Mouse (Mus musculus) liver, postnatal 0 days (tissue): ENCODE data around the gene Grm7. TPM values are rescaled to one million over a fixed set of nuclear protein-coding genes. Genes with fewer than 3 reads are reported as not detected.

Experiments
- ATAC-seq: fragments of 200-750 bp; cut with Nextera tagmentation; 2 replicates; pipeline ENCODE4 v1.8.0; 2017; ENCODE audit warnings: mild to moderate bottlenecking, moderate library complexity
- DNase-seq: peaks from one replicate; pipeline ENCODE4 v3.0.0-alpha.2; 2016
- H3K27ac ChIP-seq: fragments of 300-500 bp; sonication (generic); 2 replicates; pipeline ENCODE4 v1.5.1; 2014; ENCODE audit warnings: antibody characterized with exemption, moderate library complexity, mild to moderate bottlenecking, low read depth
- H3K27me3 ChIP-seq: fragments of 300-500 bp; sonication (generic); 2 replicates; pipeline ENCODE4 v1.6.1; 2014; ENCODE audit warnings: low read length, control low read depth, mixed read lengths; ENCODE audit not compliant: insufficient read depth
- H3K36me3 ChIP-seq: fragments of 300-500 bp; sonication (generic); replicated peaks from 2 replicates; pipeline ENCODE4 v1.6.1; 2014; ENCODE audit warnings: mild to moderate bottlenecking, control low read depth, low read length, moderate library complexity, mixed read lengths; ENCODE audit not compliant: insufficient read depth
- H3K4me1 ChIP-seq: fragments of 300-500 bp; sonication (generic); 2 replicates; pipeline ENCODE4 v1.6.1; 2014; ENCODE audit warnings: antibody characterized with exemption, mild to moderate bottlenecking, control low read depth; ENCODE audit not compliant: insufficient read depth
- H3K4me2 ChIP-seq: fragments of 300-500 bp; sonication (generic); 2 replicates; pipeline ENCODE4 v1.6.1; 2014; ENCODE audit warnings: low read depth, mild to moderate bottlenecking, low read length, moderate library complexity, mixed read lengths
- H3K4me3 ChIP-seq: fragments of 300-500 bp; sonication (generic); 2 replicates; pipeline ENCODE4 v1.5.1; 2014; ENCODE audit warnings: low read depth, low read length
- H3K9ac ChIP-seq: fragments of 300-500 bp; sonication (generic); replicated peaks from 2 replicates; pipeline ENCODE4 v1.6.1; 2014; ENCODE audit warnings: mild to moderate bottlenecking, moderate library complexity
- H3K9me3 ChIP-seq: fragments of 300-500 bp; sonication (generic); 2 replicates; pipeline ENCODE4 v1.6.1; 2016; ENCODE audit warnings: mild to moderate bottlenecking, control low read depth, low read length, mixed read lengths
- CTCF ChIP-seq: sonication (generic); IDR thresholded peaks from 2 replicates; pipeline ENCODE4 v1.5.1; 2016; ENCODE audit warnings: antibody characterized with exemption, low read depth
- EP300 ChIP-seq: IDR thresholded peaks from 2 replicates; pipeline ENCODE4 v1.6.1; 2016; ENCODE audit warnings: antibody characterized with exemption, low read depth, mild to moderate bottlenecking
- WGBS: fragments of 180-500 bp; shearing (Covaris S2); extraction: QIAGEN DNeasy Blood & Tissue Kit; methylation state at CpG from one replicate; pipeline ENCODE4 v1.1.7; 2014; ENCODE audit not compliant: insufficient replicate concordance; 5-methylcytosine and 5-hydroxymethylcytosine counted together
- polyA plus RNA-seq: library from polyadenylated mRNA; unstranded; fragments of >200 nt; fragmentation: Nextera tagmentation; extraction: Ambion mirVana; gene quantifications from 2 replicates; pipeline ENCODE4 v1.2.1, GENCODE M21; 2015

The Grm7 gene
- polyA plus RNA-seq, 1 experiment from 2014 or later: not detected

DNA sequence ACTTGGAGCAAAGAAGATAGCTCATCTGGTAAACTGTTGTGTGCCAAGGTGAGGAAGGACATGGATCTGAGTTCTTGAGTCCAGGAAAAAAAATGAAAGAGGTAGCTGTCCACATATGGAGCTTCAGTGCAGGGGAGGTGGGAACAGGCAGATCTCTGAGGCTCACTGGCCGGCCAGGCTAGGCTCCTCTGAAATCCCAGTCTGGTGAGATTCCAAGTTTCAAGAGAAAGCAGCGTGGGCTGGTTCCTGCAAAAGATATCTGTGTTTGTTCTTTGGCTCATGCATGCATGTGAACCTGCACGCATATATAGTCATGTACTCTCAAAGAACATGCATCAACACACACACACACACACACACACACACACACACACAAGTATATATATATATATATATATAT, 942.2 kb downstream of the Grm7 start:
- TF ChIP-seq EP300 (no peak), CTCF (no peak)
- ATAC-seq (no peak), DNase-seq (no peak)
- H3K27me3 ChIP-seq: no peaks in the 10 kb centered on the region
- no peaks in the 10 kb centered on the region for H3K36me3 ChIP-seq
- WGBS: 68% methylated on average over 3 of the region's 3 CpGs
- H3K9me3 ChIP-seq: no peaks in the 10 kb centered on the region
- H3K9ac ChIP-seq: no peak overlapping the region
- no peak overlapping the region for H3K4me2 ChIP-seq
- H3K4me1 ChIP-seq: no peaks in the 10 kb centered on the region
- H3K4me3 ChIP-seq: no peak overlapping the region
- H3K27ac ChIP-seq: no peak overlapping the region

DNA sequence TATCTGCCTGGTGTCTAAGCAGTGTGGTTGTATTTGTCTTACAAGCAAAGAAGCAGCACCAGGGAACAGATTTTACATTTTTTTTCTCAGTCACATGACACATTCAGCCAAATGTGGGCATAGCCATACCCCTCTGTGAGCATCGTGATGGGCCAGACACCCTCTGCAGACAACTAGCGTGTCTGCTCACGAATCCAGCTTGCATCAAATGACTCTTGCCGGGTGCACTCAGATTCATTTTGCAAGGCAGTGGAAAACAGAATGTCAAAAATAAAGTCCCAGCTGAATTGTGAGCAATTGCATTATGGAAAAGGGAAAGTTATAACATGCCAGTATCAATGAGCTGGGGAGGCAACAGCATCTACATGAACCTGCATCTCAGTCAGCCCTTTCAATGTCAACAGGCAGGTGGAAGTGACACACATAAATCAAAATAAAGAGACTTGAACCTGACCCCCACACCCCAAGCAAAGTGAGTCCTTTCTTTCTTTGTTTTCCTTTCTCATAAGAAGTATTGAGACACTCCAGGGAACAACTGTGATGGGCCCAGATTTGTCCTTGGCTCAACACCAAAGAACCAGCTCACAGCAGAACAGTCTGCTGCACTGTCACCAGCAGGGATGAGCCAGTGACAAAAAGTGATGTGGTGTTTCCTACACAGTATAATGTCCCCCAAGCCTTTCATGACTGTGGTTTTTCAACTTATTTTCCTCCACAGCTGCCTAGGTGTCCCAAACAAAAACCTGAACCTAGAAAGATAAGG, 956.7 kb downstream of the Grm7 start:
- Histone ChIP-seq H3K4me2 (no peak overlapping the region), H3K4me3 (no peak overlapping the region), H3K27me3 (no peaks in the 10 kb centered on the region), H3K27ac (no peak overlapping the region), H3K36me3 (no peaks in the 10 kb centered on the region), H3K4me1 (no peaks in the 10 kb centered on the region), H3K9me3 (no peaks in the 10 kb centered on the region), H3K9ac (no peak overlapping the region)
- ATAC-seq: no peak
- WGBS: 82% methylated on average over 4 of the region's 4 CpGs
- DNase-seq: no peak
- TF ChIP-seq EP300 (no peak), CTCF (no peak)

DNA sequence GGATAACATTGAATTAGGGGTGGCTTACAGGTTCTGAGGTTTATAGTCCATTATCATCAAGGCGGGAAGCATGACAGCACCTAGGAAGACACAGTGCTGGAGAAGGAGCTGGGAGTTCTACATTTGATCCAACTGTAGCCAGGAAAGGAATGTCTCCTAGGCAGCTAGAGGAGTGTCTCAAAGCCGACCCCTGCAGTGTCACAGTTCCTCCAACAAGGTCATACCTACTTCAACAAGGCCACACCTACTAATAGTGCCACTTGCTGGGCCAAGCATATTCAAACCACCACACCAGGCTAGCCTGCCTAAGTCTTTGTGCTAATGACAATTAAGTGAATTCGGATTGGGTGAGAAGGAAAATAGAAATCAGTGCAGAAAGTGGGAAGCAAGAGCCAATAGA, 965.0 kb downstream of the Grm7 start:
- no peaks in the 10 kb centered on the region for H3K4me1 ChIP-seq
- H3K36me3 ChIP-seq: no peaks in the 10 kb centered on the region
- DNase-seq: no peak
- H3K4me3 ChIP-seq: no peak overlapping the region
- no peak overlapping the region for H3K4me2 ChIP-seq
- no peak overlapping the region for H3K9ac ChIP-seq
- TF ChIP-seq CTCF (no peak), EP300 (no peak)
- H3K27ac ChIP-seq: no peak overlapping the region
- H3K27me3 ChIP-seq: no peaks in the 10 kb centered on the region
- ATAC-seq: no peak
- 67% methylated on average over 3 of the region's 3 CpGs for WGBS
- H3K9me3 ChIP-seq: no peaks in the 10 kb centered on the region

DNA sequence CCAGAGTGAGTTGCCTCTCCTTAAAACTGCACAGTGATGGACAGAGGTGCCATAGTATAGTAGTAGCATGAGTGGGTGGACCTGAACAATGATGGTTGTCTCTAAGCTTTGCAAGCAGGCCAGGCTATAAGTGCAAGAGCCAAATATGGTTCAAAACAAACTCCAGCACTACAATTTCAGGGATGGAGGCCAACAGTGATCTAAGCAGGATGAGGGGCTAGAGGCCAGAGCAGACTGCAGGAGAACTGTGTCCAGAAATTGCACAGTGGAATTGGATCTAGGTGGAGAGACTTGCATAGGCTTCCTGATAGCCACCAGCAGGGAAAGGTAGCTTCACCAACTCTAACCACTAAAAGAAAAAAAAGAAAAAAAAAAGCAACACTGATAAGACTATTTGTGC, 968.5 kb downstream of the Grm7 start:
- DNase-seq (no peak), ATAC-seq (no peak)
- TF ChIP-seq CTCF (no peak), EP300 (no peak)
- Histone ChIP-seq H3K36me3 (no peaks in the 10 kb centered on the region), H3K9ac (no peak overlapping the region), H3K27ac (no peak overlapping the region), H3K9me3 (no peaks in the 10 kb centered on the region), H3K27me3 (no peaks in the 10 kb centered on the region), H3K4me3 (no peak overlapping the region), H3K4me2 (no peak overlapping the region), H3K4me1 (no peaks in the 10 kb centered on the region)
